Mouse (Mus musculus): Measurements from ENCODE around the gene Sfrp4. TPM values are rescaled to one million over a fixed set of nuclear protein-coding genes. Genes with fewer than 3 reads are reported as not detected.

The Sfrp4 gene
- polyA plus RNA-seq, 1 experiment from 2014 or later: 4.4 TPM

DNA sequence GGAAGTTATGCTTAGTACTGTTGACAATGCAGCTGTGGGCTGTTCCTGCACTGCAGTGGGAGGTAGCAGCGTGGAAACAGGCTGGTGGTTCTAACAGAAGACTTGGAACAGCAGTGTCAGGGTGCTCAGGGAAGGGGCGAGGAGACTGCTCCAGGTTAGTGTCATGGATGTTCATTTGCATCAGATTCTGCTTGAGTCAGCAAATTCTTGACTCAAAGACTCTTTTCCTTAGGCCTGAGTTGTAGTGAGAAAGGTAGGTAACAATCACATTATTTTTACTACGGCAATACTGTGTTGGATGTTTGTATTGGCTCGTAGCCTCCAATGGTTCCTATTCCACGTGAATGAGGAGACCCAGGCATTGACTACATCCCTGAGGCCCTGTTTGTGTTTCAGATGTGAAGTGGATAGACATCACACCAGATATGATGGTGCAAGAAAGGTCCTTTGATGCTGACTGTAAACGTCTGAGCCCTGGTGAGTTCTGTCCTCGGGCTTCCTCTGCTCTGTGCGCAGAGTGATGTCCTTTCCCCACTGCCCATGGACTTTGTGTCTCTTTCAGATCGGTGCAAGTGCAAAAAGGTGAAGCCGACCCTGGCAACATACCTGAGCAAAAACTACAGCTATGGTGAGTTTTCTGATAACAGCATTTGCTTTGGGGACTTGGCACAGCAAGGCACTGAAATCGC is 1.9 kb downstream of the Sfrp4 start:
- no peaks in the 10 kb centered on the region for H3K27me3 ChIP-seq (replicated peaks; ENCODE audit: control insufficient read depth, insufficient read depth, low read length)
- no peaks in the 10 kb centered on the region; the same call in none of the 2 replicates for H3K4me1 ChIP-seq (ENCODE audit: control insufficient read depth, insufficient read depth, low read depth, low read length)
- no peak overlapping the region for H3K9ac ChIP-seq (ENCODE audit: low read depth, low read length)
- H3K27ac ChIP-seq (ENCODE audit: low read depth, low read length): no peak overlapping the region
- no peaks in the 10 kb centered on the region for H3K36me3 ChIP-seq (ENCODE audit: control insufficient read depth, insufficient read depth, low read length)
- no peaks in the 10 kb centered on the region for H3K9me3 ChIP-seq (ENCODE audit: control insufficient read depth, low read length)
- H3K4me3 ChIP-seq (ENCODE audit: low read length): no peak overlapping the region
- ATAC-seq: no peak
- WGBS: 82% methylated on average over 11 of the region's 11 CpGs
- H3K4me2 ChIP-seq (ENCODE audit: low read length): no peak overlapping the region

DNA sequence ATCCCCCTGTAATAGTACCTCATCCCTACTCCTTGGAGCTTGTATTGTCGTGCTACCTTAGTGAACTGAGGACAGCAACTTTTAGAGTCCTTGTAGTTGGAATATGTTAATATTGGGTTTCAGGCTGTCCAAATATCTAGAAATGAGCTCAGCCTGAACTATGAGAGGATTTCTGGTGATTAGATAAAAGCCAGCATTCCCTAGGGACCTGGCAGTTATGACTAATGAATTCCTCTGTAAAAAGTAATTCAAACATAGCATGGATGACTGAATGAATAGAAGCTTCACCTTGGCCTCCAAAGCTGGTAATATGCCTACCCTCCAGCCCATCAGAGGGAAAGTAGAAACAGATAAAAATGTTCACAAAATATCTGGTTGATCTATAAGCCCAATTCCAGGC is 3.6 kb downstream of the Sfrp4 start:
- Histone ChIP-seq H3K4me3 (ENCODE audit: low read length) (no peak overlapping the region), H3K9me3 (ENCODE audit: control insufficient read depth, low read length) (no peaks in the 10 kb centered on the region), H3K27ac (ENCODE audit: low read depth, low read length) (no peak overlapping the region), H3K4me1 (ENCODE audit: control insufficient read depth, insufficient read depth, low read depth, low read length) (no peaks in the 10 kb centered on the region; the same call in none of the 2 replicates), H3K36me3 (ENCODE audit: control insufficient read depth, insufficient read depth, low read length) (no peaks in the 10 kb centered on the region), H3K9ac (ENCODE audit: low read depth, low read length) (no peak overlapping the region), H3K27me3 (replicated peaks; ENCODE audit: control insufficient read depth, insufficient read depth, low read length) (no peaks in the 10 kb centered on the region), H3K4me2 (ENCODE audit: low read length) (no peak overlapping the region)
- no peak for ATAC-seq
- WGBS: 61% methylated on average over 1 of the region's 1 CpGs

DNA sequence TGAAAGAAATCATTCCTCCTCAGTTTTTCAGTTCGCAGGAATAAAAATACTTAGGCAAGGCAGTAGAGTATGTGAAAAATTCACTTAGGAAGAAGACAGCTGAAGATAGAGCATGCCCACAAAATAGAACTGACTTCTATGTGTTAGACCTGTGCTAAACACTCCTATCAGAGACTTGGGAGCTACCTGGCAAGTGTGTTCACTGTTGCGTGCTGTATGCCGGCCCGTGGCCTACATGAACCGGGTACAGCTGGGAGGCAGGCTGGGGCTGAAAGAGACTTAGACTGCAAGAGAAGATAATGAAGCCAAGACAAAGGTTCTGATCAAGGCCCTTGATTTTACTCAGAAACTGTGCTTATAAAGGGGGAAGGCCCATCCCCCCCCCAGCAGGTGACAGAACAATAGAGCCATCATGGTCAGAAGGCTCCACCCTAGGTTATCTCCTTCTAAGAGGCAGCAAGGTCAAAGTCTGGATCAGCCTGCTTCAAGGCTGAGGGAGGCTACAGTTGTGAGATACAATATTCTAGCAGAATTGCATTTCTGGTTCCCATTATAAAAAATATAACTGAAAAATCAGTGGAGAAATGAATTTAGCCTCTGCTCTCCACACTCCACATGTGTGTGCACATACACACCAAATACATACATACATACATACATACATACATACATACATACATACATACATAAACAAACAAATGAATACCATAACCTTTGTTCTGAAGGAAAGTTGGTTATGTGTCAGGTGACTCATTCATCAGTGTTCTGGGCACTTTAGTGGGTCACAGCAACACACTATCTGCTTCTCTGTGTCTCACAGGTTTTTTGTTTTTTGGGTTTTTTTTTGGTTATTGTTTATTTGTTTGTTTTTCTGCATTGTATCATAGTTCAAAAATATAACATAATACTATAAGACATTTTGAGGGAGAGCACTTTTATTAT is 8.1 kb downstream of the Sfrp4 start:
- no peaks in the 10 kb centered on the region for H3K9me3 ChIP-seq (ENCODE audit: control insufficient read depth, low read length)
- H3K9ac ChIP-seq (ENCODE audit: low read depth, low read length): no peak overlapping the region
- no peaks in the 10 kb centered on the region for H3K27me3 ChIP-seq (replicated peaks; ENCODE audit: control insufficient read depth, insufficient read depth, low read length)
- H3K4me2 ChIP-seq (ENCODE audit: low read length): no peak overlapping the region
- H3K4me3 ChIP-seq (ENCODE audit: low read length): no peak overlapping the region
- WGBS: 87% methylated on average over 5 of the region's 5 CpGs
- no peaks in the 10 kb centered on the region for H3K36me3 ChIP-seq (ENCODE audit: control insufficient read depth, insufficient read depth, low read length)
- no peak overlapping the region for H3K27ac ChIP-seq (ENCODE audit: low read depth, low read length)
- no peaks in the 10 kb centered on the region for H3K4me1 ChIP-seq (ENCODE audit: control insufficient read depth, insufficient read depth, low read depth, low read length)
- no peak for ATAC-seq

DNA sequence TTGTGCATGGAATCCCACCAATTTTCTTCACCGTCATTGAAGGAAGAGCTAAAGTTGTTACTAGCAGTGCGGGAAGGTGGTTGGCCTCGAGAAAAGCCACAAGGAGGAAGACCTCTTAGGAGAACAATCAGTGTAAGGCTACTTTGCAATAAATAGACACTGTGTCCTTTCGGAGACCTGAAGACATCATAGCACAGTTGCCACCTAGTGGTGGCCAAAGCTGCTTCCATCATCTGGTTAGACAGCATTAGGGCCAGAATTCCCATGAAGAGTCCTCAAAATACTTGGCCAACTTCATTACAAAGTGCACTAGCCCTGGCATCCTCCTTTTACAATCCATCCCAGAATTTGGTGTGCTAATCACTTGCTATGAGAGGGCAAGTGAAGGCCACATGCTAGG is 13.2 kb downstream of the Sfrp4 start:
- 77% methylated on average over 4 of the region's 4 CpGs for WGBS
- Histone ChIP-seq H3K27me3 (replicated peaks; ENCODE audit: control insufficient read depth, insufficient read depth, low read length) (no peaks in the 10 kb centered on the region), H3K4me1 (ENCODE audit: control insufficient read depth, insufficient read depth, low read depth, low read length) (no peaks in the 10 kb centered on the region), H3K4me3 (ENCODE audit: low read length) (no peak overlapping the region), H3K27ac (ENCODE audit: low read depth, low read length) (no peak overlapping the region), H3K9me3 (ENCODE audit: control insufficient read depth, low read length) (no peaks in the 10 kb centered on the region), H3K4me2 (ENCODE audit: low read length) (no peak overlapping the region), H3K36me3 (ENCODE audit: control insufficient read depth, insufficient read depth, low read length) (no peaks in the 10 kb centered on the region), H3K9ac (ENCODE audit: low read depth, low read length) (no peak overlapping the region)
- no peak for ATAC-seq

DNA sequence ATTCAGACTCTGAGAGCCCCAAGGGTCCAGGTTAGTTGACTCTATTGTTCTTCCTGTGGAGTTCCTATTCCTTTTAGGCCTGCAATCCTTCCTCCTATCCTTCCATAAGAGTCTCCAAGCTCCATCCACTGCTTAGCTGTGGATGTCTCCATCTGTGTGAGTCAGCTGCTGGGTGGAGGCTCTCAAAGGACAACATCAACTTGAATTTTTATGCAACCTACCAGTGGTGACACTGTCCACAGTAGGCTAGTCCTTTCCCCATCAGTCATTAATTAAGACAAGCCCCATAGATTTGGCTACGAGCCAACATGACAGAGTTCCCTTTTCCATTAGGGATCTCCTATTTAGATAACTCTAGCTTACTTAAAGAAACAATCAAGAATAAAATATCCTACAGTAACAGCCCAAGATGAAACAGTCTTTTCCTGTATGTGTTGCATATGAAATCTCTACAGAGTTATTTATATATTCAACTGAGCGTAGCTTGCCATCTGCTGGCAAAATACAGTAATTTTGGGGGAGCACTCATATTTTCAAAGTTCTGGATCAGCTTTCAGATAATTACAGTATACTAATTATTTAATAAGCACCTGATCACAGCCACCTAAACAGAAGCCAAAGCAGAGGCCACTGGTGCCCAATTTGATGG is 17.4 kb downstream of the Sfrp4 start:
- peak; percentile 24; the same call in 1 of the 2 replicates for ATAC-seq
- 84% methylated on average over 2 of the region's 2 CpGs for WGBS
- Histone ChIP-seq H3K27me3 (replicated peaks; ENCODE audit: control insufficient read depth, insufficient read depth, low read length) (no peaks in the 10 kb centered on the region), H3K27ac (ENCODE audit: low read depth, low read length) (no peak overlapping the region), H3K4me2 (ENCODE audit: low read length) (no peak overlapping the region), H3K36me3 (ENCODE audit: control insufficient read depth, insufficient read depth, low read length) (no peaks in the 10 kb centered on the region), H3K9ac (ENCODE audit: low read depth, low read length) (no peak overlapping the region), H3K4me3 (ENCODE audit: low read length) (no peak overlapping the region), H3K4me1 (ENCODE audit: control insufficient read depth, insufficient read depth, low read depth, low read length) (no peaks in the 10 kb centered on the region), H3K9me3 (ENCODE audit: control insufficient read depth, low read length) (no peaks in the 10 kb centered on the region)

DNA sequence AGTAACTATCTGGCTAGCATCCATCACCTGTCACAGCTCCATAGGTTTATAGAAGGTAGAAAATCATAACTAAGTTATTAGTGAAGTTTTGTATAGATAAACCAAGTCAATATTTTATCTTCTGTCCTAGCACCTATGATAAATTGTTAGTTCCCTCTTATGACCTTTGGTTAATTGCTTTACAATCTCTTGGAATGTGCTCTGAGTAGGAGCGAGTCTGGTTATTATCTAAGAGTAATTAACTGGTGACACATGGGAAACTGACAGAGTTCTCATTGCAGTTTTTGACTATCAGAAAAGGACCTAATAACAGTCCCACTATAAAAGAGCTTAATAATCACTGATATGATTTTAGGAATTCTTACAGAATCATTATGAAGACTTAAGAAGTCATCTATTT is 20.6 kb downstream of the Sfrp4 start:
- WGBS: 60% methylated on average over 1 of the region's 1 CpGs
- H3K9ac ChIP-seq (ENCODE audit: low read depth, low read length): no peak overlapping the region
- no peak for ATAC-seq
- H3K4me3 ChIP-seq (ENCODE audit: low read length): no peak overlapping the region
- H3K9me3 ChIP-seq (ENCODE audit: control insufficient read depth, low read length): no peaks in the 10 kb centered on the region
- H3K36me3 ChIP-seq (ENCODE audit: control insufficient read depth, insufficient read depth, low read length): no peaks in the 10 kb centered on the region
- no peak overlapping the region for H3K27ac ChIP-seq (ENCODE audit: low read depth, low read length)
- H3K27me3 ChIP-seq (replicated peaks; ENCODE audit: control insufficient read depth, insufficient read depth, low read length): no peaks in the 10 kb centered on the region
- H3K4me1 ChIP-seq (ENCODE audit: control insufficient read depth, insufficient read depth, low read depth, low read length): no peaks in the 10 kb centered on the region
- H3K4me2 ChIP-seq (ENCODE audit: low read length): no peak overlapping the region

DNA sequence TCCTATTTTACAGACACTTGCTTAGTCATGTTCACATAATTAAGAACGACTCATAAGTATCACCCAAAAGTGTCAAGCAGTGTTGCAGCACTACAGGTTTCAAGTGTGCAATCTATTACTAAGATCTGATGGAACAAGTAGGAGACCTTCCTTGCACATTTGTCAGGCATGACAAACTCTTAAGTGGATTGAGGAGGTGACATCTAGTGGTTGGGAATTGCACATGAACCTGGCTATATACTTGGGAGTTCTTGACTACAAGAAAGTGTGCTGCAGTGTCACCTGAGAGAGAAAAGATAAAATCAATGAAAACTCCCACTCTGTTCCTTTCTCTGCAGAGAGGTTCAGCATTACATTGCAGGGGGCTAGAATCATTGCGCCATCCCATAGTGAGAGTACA is 21.3 kb downstream of the Sfrp4 start:
- Histone ChIP-seq H3K4me1 (ENCODE audit: control insufficient read depth, insufficient read depth, low read depth, low read length) (no peaks in the 10 kb centered on the region), H3K9me3 (ENCODE audit: control insufficient read depth, low read length) (no peaks in the 10 kb centered on the region), H3K9ac (ENCODE audit: low read depth, low read length) (no peak overlapping the region), H3K36me3 (ENCODE audit: control insufficient read depth, insufficient read depth, low read length) (no peaks in the 10 kb centered on the region), H3K4me2 (ENCODE audit: low read length) (no peak overlapping the region), H3K27ac (ENCODE audit: low read depth, low read length) (no peak overlapping the region), H3K27me3 (replicated peaks; ENCODE audit: control insufficient read depth, insufficient read depth, low read length) (no peaks in the 10 kb centered on the region), H3K4me3 (ENCODE audit: low read length) (no peak overlapping the region)
- WGBS: 77% methylated on average over 2 of the region's 2 CpGs
- no peak for ATAC-seq

DNA sequence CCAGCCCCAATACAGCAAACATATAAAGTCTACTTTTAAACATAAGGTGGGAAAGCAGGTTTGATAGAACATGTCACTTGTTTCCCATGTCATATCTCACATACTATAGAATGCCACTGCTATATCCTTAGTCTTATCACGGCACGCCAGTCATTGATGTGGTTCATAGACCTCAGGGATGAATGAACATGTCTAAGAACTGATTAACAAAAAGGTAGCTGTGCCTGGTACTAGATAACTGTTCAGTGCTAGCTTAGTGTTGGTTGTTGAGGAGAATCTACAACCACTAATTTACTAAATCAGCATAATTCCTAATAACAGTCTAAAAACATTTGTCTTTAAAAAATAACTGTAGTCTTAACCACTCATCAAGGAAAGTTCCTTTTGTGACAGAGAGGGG is 26.9 kb downstream of the Sfrp4 start:
- no peak overlapping the region for H3K27ac ChIP-seq (ENCODE audit: low read depth, low read length)
- no peaks in the 10 kb centered on the region for H3K9me3 ChIP-seq (ENCODE audit: control insufficient read depth, low read length)
- no peaks in the 10 kb centered on the region for H3K4me1 ChIP-seq (ENCODE audit: control insufficient read depth, insufficient read depth, low read depth, low read length)
- WGBS: 97% methylated on average over 2 of the region's 2 CpGs
- no peak overlapping the region for H3K4me2 ChIP-seq (ENCODE audit: low read length)
- no peaks in the 10 kb centered on the region for H3K36me3 ChIP-seq (ENCODE audit: control insufficient read depth, insufficient read depth, low read length)
- H3K27me3 ChIP-seq (replicated peaks; ENCODE audit: control insufficient read depth, insufficient read depth, low read length): no peaks in the 10 kb centered on the region
- H3K4me3 ChIP-seq (ENCODE audit: low read length): no peak overlapping the region
- no peak overlapping the region for H3K9ac ChIP-seq (ENCODE audit: low read depth, low read length)
- ATAC-seq: no peak

DNA sequence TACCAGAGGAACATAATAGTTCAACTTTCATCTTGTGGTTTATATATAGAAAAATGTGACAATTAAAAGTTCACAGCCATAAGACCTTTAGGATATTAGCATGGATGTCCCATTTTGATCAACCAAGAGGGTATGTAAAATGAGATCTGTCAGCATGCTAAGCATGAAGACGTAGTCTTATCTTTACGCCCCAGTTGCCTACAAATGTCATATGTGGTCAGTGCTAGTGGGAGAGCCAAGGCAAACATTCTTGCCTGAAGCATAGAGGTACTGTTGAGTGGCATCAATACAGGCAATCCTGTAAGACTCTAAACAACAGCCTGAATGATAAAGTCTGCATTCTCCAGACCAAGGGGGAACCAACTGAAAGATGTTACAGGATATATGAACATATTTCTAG is 29.5 kb downstream of the Sfrp4 start:
- no peaks in the 10 kb centered on the region for H3K9me3 ChIP-seq (ENCODE audit: control insufficient read depth, low read length)
- H3K4me3 ChIP-seq (ENCODE audit: low read length): no peak overlapping the region
- no peak overlapping the region for H3K9ac ChIP-seq (ENCODE audit: low read depth, low read length)
- 97% methylated on average over 2 of the region's 2 CpGs for WGBS
- ATAC-seq: no peak
- no peaks in the 10 kb centered on the region for H3K27me3 ChIP-seq (replicated peaks; ENCODE audit: control insufficient read depth, insufficient read depth, low read length)
- no peaks in the 10 kb centered on the region for H3K4me1 ChIP-seq (ENCODE audit: control insufficient read depth, insufficient read depth, low read depth, low read length)
- H3K36me3 ChIP-seq (ENCODE audit: control insufficient read depth, insufficient read depth, low read length): no peaks in the 10 kb centered on the region
- H3K27ac ChIP-seq (ENCODE audit: low read depth, low read length): no peak overlapping the region
- no peak overlapping the region for H3K4me2 ChIP-seq (ENCODE audit: low read length)
